Mouse (Mus musculus): Measurements from ENCODE around the gene Acad12.

DNA sequence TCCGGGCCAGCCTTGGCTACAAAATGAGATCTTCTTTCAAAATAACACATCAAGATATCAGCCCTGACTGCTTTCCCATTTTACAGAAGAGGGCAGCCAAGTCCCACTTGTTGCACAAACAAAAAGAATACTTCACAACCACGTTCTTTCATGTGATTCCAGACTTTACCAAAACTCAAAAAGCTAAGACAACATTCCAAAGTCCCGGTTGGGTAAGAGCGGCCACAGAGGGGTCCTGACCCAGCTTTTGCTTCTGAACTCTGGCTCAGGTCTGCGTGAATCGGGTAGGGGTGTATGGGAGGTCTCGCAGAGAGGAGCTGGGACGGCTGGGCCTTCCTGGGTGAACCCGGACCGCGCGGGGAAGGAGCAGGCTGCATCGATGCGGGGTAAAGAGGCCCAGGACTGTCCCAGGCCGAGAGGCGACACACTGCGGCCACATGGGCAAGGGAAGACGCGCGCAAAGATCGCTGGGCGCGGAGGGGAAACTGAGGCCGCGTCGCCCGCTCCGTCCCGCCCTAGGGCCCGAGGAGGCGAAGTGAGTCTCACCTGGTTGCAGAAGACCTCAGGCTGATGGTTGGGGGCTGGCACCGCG lies 25.8 kb downstream of the Acad12 start:
- TF ChIP-seq CTCF (IDR thresholded peaks at IDR 0.05; ENCODE audit: low read depth) (no peak), EP300 (optimal IDR thresholded peaks at IDR 0.05) (no peak)
